Mouse (Mus musculus) ovary, postnatal 14 days (tissue): ENCODE measurements around the gene Dab2.

Experiments used
- DNase-seq: peaks from one replicate; pipeline ENCODE4 v3.0.0; 2022; ENCODE audit warnings: low spot score

Gene Dab2

GRCm38 (mm10) chr15:6391886-6392285, 92.3 kb downstream of the Dab2 start:
- DNase-seq: no peak

GRCm38 (mm10) chr15:6393624-6394023, 94.0 kb downstream of the Dab2 start:
- DNase-seq: no peak

- no peak for DNase-seq
Observed at GRCm38 (mm10) chr15:6398211-6398610, 98.6 kb downstream of the Dab2 start.

GRCm38 (mm10) chr15:6398881-6399280, 99.3 kb downstream of the Dab2 start:
- DNase-seq: no peak

GRCm38 (mm10) chr15:6400115-6400514, 100.5 kb downstream of the Dab2 start:
- no peak for DNase-seq

- DNase-seq: no peak
Observed at GRCm38 (mm10) chr15:6402433-6402832, 102.8 kb downstream of the Dab2 start.

GRCm38 (mm10) chr15:6404172-6404571, 104.6 kb downstream of the Dab2 start:
- no peak for DNase-seq

GRCm38 (mm10) chr15:6406771-6407170, 107.2 kb downstream of the Dab2 start:
- DNase-seq: no peak

- no peak for DNase-seq
Observed at GRCm38 (mm10) chr15:6409031-6409430, 109.4 kb downstream of the Dab2 start.

- DNase-seq: no peak
Observed at GRCm38 (mm10) chr15:6410161-6410560, 110.6 kb downstream of the Dab2 start.

- DNase-seq: no peak
Observed at GRCm38 (mm10) chr15:6411334-6411733, 111.7 kb downstream of the Dab2 start.

GRCm38 (mm10) chr15:6415317-6415716, 115.7 kb downstream of the Dab2 start:
- no peak for DNase-seq

GRCm38 (mm10) chr15:6431777-6432176, 132.2 kb downstream of the Dab2 start:
- no peak for DNase-seq

- DNase-seq: peak; percentile 15
Observed at GRCm38 (mm10) chr15:6432411-6432810, 132.8 kb downstream of the Dab2 start.

- no peak for DNase-seq
Observed at GRCm38 (mm10) chr15:6435281-6435680, 135.7 kb downstream of the Dab2 start.

- DNase-seq: peak; percentile 39
Observed at GRCm38 (mm10) chr15:6435773-6436172, 136.2 kb downstream of the Dab2 start.

- DNase-seq: no peak
Observed at GRCm38 (mm10) chr15:6438685-6439084, 139.1 kb downstream of the Dab2 start.

- no peak for DNase-seq
Observed at GRCm38 (mm10) chr15:6444452-6444851, 144.9 kb downstream of the Dab2 start.

GRCm38 (mm10) chr15:6445135-6445534, 145.5 kb downstream of the Dab2 start, which contains the start of gene C9:
TSS of gene C9 (plus strand) at chr15:6445327.
- DNase-seq: no peak

- DNase-seq: no peak
Observed at GRCm38 (mm10) chr15:6446181-6446580, 146.6 kb downstream of the Dab2 start.

- DNase-seq: no peak
Observed at GRCm38 (mm10) chr15:6448892-6449291, 149.3 kb downstream of the Dab2 start.

GRCm38 (mm10) chr15:6454461-6454860, 154.9 kb downstream of the Dab2 start:
- no peak for DNase-seq

GRCm38 (mm10) chr15:6461381-6461780, 161.8 kb downstream of the Dab2 start:
- no peak for DNase-seq

GRCm38 (mm10) chr15:6463361-6463923, 163.9 kb downstream of the Dab2 start:
- no peak for DNase-seq

GRCm38 (mm10) chr15:6466995-6467394, 167.4 kb downstream of the Dab2 start:
- no peak for DNase-seq
